8 mouse cellular contexts compared by ENCODE assay signal in the genomic region with DNA sequence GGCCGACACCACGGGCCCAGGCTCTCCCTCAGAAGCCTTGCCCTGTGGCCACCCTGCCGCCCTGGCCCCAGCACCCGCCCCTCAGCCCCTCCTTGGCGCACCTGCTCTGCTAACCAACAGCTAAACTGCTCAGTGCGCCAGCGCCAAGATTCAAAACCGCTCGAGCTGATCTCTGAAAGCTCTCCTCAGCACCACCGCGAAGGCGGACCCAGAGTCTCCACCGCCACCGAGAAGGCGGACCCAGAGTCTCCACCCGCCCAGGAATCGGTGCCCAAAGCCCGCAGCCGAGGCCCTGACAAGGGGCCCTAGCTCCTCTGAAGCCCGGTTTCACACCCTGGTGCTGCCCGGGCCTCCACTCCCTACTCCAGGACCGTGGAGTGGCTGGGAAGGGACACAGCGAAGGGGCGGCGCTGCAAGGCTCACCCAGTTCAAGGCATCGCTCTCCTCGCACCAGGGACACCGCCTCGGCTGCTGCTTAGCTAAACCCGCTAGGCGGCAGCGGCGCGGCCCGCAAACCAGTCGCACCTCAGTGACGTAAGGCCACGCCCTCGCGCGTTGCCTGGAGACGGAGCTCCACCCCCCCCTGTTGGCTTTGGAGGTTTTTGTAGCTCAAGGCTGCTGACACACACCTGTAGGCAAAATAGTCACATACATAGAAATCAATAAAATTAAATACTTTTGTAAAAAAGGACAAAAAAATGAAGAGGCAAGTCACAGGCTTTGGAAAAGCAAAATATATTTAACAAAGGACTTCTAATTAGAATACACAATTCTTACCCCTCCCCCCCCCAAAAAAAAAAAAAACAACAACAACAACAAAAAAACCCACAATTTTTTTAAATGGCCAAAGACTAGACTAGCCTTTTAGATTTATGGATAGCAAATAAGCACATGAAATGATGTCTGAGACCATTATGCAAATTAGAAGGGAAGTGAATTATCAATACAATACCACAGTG. TPM values are rescaled to one million over a fixed set of nuclear protein-coding genes. Genes with fewer than 3 reads are reported as not detected.
A peak's percentile ranks its signal among the peaks of the same experiment; 100 is the strongest.
DNase-seq lines count a peak whose midpoint lies in the region; ATAC-seq lines count a peak whose summit lies in the region.

A gene (minus strand): TSS at position 542 of the 959 bp plus-strand sequence.

- H3K4me2 ChIP-seq in hindbrain, embryonic 13.5 days = peak within 1 kb of the TSS; percentile 86

- H3K9me3 ChIP-seq in hindbrain, embryonic 13.5 days = no peaks in the 10 kb centered on the region

- DNase-seq in NIH3T3 (ENCODE audit: low read depth) = peak; percentile 96
- DNase-seq in cerebellum, postnatal 10 days = peak; percentile 97 to 98
- peak; percentile 83 to 85 for DNase-seq in frontal cortex, postnatal 14 days (ENCODE audit: low spot score in 2 of 2)
- DNase-seq in layer of hippocampus, postnatal 25 days (ENCODE audit: extremely low spot score in 1 of 2, low spot score in 1 of 2) = peak; percentile 86 to 90
- DNase-seq in lung, postnatal 25 days (ENCODE audit: low spot score) = peak; percentile 93
- DNase-seq in retina, embryonic 14.5 days (ENCODE audit: low spot score) = peak; percentile 96
- peak; percentile 98 for DNase-seq in thymus, postnatal 4 days

- peak within 1 kb of the TSS; percentile 81 for H3K4me3 ChIP-seq in hindbrain, embryonic 13.5 days

- no peaks in the 10 kb centered on the region for H3K36me3 ChIP-seq in hindbrain, embryonic 13.5 days

- H3K27ac ChIP-seq in hindbrain, embryonic 13.5 days = peak within 1 kb of the TSS; percentile 93

- under 1% methylated on average over 42 of the region's 42 CpGs for WGBS in hindbrain, embryonic 13.5 days

- H3K4me1 ChIP-seq in hindbrain, embryonic 13.5 days (replicated peaks) = peaks cover 10% of the 10 kb centered on the region

- peak within 1 kb of the TSS; percentile 89 for H3K9ac ChIP-seq in hindbrain, embryonic 13.5 days

- peak; percentile 97 for ATAC-seq in hindbrain, embryonic 13.5 days (ENCODE audit: low FRiP score)

- no peaks in the 10 kb centered on the region for H3K27me3 ChIP-seq in hindbrain, embryonic 13.5 days

RNA-seq across cellular contexts. Expression of the gene that starts here (rescaled TPM):
- polyA plus RNA-seq in hindbrain, embryonic 13.5 days (2015; fragmentation: Nextera tagmentation; extraction: Ambion mirVana) = 29.7 and 31.2 TPM in 2 replicates
- total RNA-seq in layer of hippocampus, postnatal 25 days (2021) = 10 to 100 TPM; 74.9 to 81.6 TPM

Comparison
In these comparisons a context has a peak if more than half of its experiments do, and no peak if none do; other contexts are left out.
1. Peak in every context shown above with its lines: DNase-seq, ATAC-seq, H3K4me3 ChIP-seq and H3K27ac ChIP-seq.